Mouse (Mus musculus) spleen, adult 2 months (tissue): Measurements from ENCODE around the gene Zmym2. TPM values are rescaled to one million over a fixed set of nuclear protein-coding genes. Genes with fewer than 3 reads are reported as not detected.

Experiments
- DNase-seq, 2 experiments: peaks; one replicate each; pipeline versions ENCODE4 v3.0.0 to v3.0.0-alpha.2; 2012 to 2021; ENCODE audit warnings: low spot score in 2 of 2, low read depth in 1 of 2
- H3K27ac ChIP-seq: fragments of 200-500 bp; 2 replicates; pipeline ENCODE4 v1.5.1; 2012; ENCODE audit warnings: low read length, inconsistent platforms; ENCODE audit not compliant: insufficient read depth
- H3K27me3 ChIP-seq: fragments of 200-500 bp; 2 replicates; pipeline ENCODE4 v1.6.1; 2012; ENCODE audit warnings: mild to moderate bottlenecking, moderate library complexity, low read length, inconsistent platforms; ENCODE audit not compliant: control insufficient read depth, insufficient read depth
- H3K36me3 ChIP-seq: fragments of 200-500 bp; 2 replicates; pipeline ENCODE4 v1.6.1; 2012; ENCODE audit warnings: mild to moderate bottlenecking, low read length, inconsistent platforms; ENCODE audit not compliant: control insufficient read depth, insufficient read depth
- H3K4me1 ChIP-seq: fragments of 200-500 bp; 2 replicates; pipeline ENCODE4 v1.6.1; 2011; ENCODE audit warnings: inconsistent platforms; ENCODE audit not compliant: control insufficient read depth, insufficient read depth, insufficient read length
- H3K4me3 ChIP-seq: fragments of 200-500 bp; 2 replicates; pipeline ENCODE4 v1.5.1; 2011; ENCODE audit warnings: mild to moderate bottlenecking, inconsistent platforms; ENCODE audit not compliant: insufficient read depth, insufficient read length; ENCODE audit errors: extremely low read depth
- CTCF ChIP-seq: fragments of 200-500 bp; IDR thresholded peaks from 2 replicates; pipeline ENCODE4 v1.5.1; 2011; ENCODE audit warnings: mild to moderate bottlenecking, inconsistent platforms; ENCODE audit not compliant: insufficient read depth, insufficient read length, insufficient replicate concordance; ENCODE audit errors: extremely low read depth
- POLR2A ChIP-seq: fragments of 200-500 bp; IDR thresholded peaks from 2 replicates; pipeline ENCODE4 v1.6.1; 2011; ENCODE audit warnings: low read depth, low read length, inconsistent platforms
- WGBS: fragments of 180-500 bp; shearing (Covaris S2); methylation state at CpG from one replicate; pipeline ENCODE4 v1.1.7; 2018; 5-methylcytosine and 5-hydroxymethylcytosine counted together
- polyA plus RNA-seq: library from polyadenylated mRNA; depleted of rRNA; stranded (reverse); fragments of >200 nt; gene quantifications from 2 replicates; pipeline ENCODE4 v1.2.3, GENCODE M21; 2012

Gene Zmym2
- polyA plus RNA-seq, 1 experiment: 6.6 TPM

DNA sequence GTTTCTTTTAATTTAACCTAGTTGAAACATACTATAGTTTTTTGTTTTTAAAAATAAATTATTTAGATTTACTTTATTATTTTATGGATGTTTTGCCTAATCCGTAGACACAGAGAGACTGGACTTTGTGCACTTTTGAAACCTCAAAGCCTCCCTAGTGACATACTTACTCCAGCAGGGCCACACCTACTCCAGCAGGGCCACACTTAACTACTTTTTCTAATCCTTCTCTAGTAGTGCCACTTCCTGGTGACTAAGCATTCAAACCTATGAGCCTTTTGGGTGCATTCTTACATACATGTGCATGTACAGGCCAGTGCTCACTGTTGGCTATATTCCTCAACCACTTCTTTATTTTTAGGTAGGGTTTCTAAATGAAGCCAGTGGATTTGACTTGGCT is 19.2 kb downstream of the Zmym2 start:
- 85% methylated on average over 1 of the region's 1 CpGs for WGBS
- H3K4me3 ChIP-seq: no peak overlapping the region
- no peak for DNase-seq
- no peak overlapping the region for H3K27ac ChIP-seq
- H3K27me3 ChIP-seq: no peaks in the 10 kb centered on the region
- H3K36me3 ChIP-seq: peaks cover 3% of the 10 kb centered on the region; the same call in 1 of the 2 replicates
- TF ChIP-seq CTCF (no peak), POLR2A (no peak)
- H3K4me1 ChIP-seq: peaks cover 6% of the 10 kb centered on the region

DNA sequence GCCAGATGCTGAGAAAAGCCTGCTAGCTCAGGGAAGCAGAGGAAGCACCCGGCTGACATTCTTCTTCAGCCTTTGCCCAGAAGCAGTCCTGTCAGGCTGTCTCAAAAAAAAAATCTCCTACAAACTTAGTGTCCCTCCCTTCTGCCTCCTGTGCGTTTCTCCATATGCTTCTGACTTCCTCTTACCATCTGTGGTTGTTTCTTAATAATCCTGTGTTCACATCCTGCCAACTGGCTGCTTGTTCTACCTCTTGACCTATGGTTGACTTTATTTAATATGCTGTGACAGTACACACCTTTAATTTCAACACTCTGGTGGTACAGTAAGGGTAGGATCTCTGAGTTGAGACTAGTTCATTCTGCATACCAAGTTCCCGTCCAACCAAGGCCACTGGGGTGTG is 32.1 kb downstream of the Zmym2 start:
- H3K27ac ChIP-seq: no peak overlapping the region
- DNase-seq: no peak
- TF ChIP-seq CTCF (no peak), POLR2A (no peak)
- WGBS: 41% methylated on average over 3 of the region's 3 CpGs
- H3K36me3 ChIP-seq: peaks cover 14% of the 10 kb centered on the region
- H3K4me3 ChIP-seq: no peak overlapping the region
- no peaks in the 10 kb centered on the region for H3K27me3 ChIP-seq
- no peaks in the 10 kb centered on the region for H3K4me1 ChIP-seq

DNA sequence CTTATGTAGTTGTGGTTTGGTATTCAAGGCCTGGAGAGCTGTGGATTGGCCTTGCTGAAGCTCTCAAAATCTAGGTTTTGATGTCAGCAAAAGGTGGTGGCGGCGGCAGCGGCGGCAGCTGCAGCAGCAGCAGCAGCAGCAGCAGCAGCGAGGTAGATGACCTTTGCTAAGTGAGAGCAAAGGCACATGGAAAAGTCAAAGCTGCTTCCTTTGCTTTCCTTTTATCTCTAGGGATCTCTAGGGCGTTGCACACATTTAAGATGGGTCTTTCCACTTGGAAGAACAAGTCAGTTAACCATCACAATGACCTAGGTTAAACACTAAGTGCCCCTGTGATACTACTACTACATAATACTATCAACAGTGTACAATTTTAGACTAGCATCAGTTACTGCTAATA is 49.0 kb downstream of the Zmym2 start:
- no peak for TF ChIP-seq POLR2A
- TF ChIP-seq CTCF: no peak
- Histone ChIP-seq H3K4me3 (no peak overlapping the region), H3K36me3 (peaks cover 25% of the 10 kb centered on the region), H3K4me1 (no peaks in the 10 kb centered on the region), H3K27ac (no peak overlapping the region), H3K27me3 (no peaks in the 10 kb centered on the region)
- 92% methylated on average over 6 of the region's 6 CpGs for WGBS
- DNase-seq: no peak

DNA sequence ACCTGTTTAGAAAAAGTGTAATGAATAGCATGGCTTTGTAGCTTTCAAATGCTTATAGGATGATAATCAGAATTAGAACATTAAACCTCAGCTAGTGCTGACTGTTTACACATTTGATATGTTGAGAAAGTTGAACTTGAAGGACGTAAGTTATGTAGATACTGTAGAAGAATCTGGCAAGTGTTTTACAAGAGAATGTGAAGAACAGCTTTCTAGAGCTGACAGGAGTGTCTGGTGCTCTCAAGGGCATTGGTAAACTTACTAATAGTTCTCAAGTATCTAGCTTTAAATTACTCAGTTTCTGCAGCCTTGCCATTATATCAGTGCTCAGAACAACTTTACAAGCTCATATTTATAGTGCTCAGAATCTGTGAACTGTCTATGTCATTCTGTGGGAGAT is 53.5 kb downstream of the Zmym2 start:
- Histone ChIP-seq H3K36me3 (peaks cover 37% of the 10 kb centered on the region), H3K27ac (no peak overlapping the region), H3K27me3 (no peaks in the 10 kb centered on the region), H3K4me3 (no peak overlapping the region), H3K4me1 (no peaks in the 10 kb centered on the region)
- TF ChIP-seq CTCF (no peak), POLR2A (no peak)
- no peak for DNase-seq
- WGBS: 96% methylated on average over 1 of the region's 1 CpGs

DNA sequence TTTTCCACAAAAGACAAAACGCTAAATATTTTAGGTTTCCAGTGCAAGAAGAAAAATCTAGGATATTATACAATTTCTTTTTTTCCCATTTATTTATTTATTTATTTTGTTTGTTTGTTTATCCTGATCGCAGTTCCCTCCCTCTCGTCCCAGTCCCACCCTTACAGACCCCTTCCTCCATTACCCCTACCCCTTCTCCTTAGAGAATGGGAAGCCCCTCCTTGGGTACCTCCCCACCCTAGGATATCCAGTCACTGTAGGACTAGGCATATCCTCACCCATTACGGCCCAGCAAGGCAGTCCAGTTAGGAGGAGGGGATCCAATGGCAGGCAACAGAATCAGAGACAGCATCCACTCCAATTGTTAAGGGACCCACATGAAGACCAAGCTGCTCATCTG is 66.5 kb downstream of the Zmym2 start:
- H3K4me3 ChIP-seq: no peak overlapping the region
- H3K27me3 ChIP-seq: no peaks in the 10 kb centered on the region
- H3K4me1 ChIP-seq: no peaks in the 10 kb centered on the region
- DNase-seq: no peak
- WGBS: 97% methylated on average over 4 of the region's 4 CpGs
- H3K36me3 ChIP-seq: peaks cover 25% of the 10 kb centered on the region
- TF ChIP-seq POLR2A (no peak), CTCF (no peak)
- no peak overlapping the region for H3K27ac ChIP-seq

DNA sequence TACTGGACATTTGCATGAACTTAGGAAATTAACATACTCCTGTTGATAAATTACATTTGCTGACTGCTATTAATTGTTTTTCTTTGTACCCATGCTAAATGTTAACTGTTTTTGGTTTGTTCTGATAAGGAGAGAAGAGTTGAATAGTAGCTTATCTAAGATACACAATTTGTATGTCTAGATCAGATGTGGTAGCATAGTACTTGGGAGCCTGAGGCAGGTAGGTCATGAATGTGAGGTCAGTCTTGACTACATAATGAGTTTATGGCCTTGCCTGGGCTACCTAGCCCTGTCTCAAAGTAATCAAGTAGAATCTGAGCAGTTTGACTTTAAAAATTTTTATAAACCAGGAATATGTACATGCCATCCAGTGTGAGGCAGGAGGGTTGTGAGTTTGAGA is 67.9 kb downstream of the Zmym2 start:
- H3K4me1 ChIP-seq: no peaks in the 10 kb centered on the region
- no peaks in the 10 kb centered on the region for H3K27me3 ChIP-seq
- no peak overlapping the region for H3K27ac ChIP-seq
- TF ChIP-seq CTCF (no peak), POLR2A (no peak)
- no peak for DNase-seq
- no peak overlapping the region for H3K4me3 ChIP-seq
- peaks cover 24% of the 10 kb centered on the region for H3K36me3 ChIP-seq

DNA sequence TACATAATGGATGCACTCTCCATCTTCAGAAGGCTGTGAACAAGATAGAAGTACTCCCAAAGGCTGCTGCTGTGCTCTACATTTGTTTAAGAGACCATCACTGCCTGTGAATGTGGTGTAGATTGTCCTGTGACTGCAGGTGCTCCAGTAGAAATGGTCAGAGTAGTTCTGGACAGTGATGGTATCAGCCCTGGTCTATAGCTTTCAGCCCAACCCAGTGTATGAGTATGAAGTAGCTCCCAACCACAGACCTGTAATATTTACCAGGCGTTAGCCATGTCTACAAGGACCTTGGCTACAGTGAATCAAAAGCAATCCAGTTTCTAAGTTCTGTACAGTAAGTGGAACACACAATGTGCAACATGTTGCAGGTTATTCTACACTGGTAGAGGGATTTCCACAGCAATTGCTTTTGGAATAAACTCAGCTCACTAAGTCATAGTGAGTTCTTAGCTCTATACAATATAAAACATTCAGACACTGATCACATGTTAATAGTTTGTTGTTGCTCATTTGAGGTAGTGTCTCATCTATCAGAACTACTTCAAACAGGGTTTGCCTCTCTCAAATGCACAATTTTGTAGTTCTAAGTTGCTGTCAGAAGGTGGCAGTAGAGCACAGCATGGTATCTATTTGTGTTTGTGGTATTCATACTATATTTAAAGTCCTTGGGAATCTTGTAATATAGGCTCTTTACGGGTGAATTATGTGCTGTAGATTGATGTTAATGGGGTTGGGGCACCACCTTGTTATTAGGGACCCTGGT is 77.7 kb downstream of the Zmym2 start:
- no peak for TF ChIP-seq CTCF
- no peak for TF ChIP-seq POLR2A
- Histone ChIP-seq H3K27ac (no peak overlapping the region), H3K4me3 (no peak overlapping the region), H3K36me3 (peaks cover 2% of the 10 kb centered on the region), H3K27me3 (no peaks in the 10 kb centered on the region), H3K4me1 (no peaks in the 10 kb centered on the region)
- no peak for DNase-seq
- 67% methylated on average over 2 of the region's 2 CpGs for WGBS
